Mouse (Mus musculus) testis, adult 2 months (tissue): Measurements from ENCODE around the gene Topors. TPM values are rescaled to one million over a fixed set of nuclear protein-coding genes. Genes with fewer than 3 reads are reported as not detected.

ENCODE experiments used
- H3K27ac ChIP-seq: fragments of 200-500 bp; 2 replicates; pipeline ENCODE4 v1.5.1; 2012; ENCODE audit warnings: low read depth, low read length; ENCODE audit not compliant: control insufficient read depth, insufficient read depth
- H3K27me3 ChIP-seq: fragments of 200-500 bp; 2 replicates; pipeline ENCODE4 v1.6.1; 2012; ENCODE audit warnings: mild to moderate bottlenecking, low read length, moderate library complexity; ENCODE audit not compliant: control insufficient read depth, insufficient read depth
- H3K36me3 ChIP-seq: fragments of 200-500 bp; 2 replicates; pipeline ENCODE4 v1.6.1; 2012; ENCODE audit warnings: mild to moderate bottlenecking, low read length; ENCODE audit not compliant: control insufficient read depth, insufficient read depth
- H3K4me1 ChIP-seq: fragments of 200-500 bp; 2 replicates; pipeline ENCODE4 v1.6.1; 2012; ENCODE audit warnings: low read length; ENCODE audit not compliant: control insufficient read depth, insufficient read depth
- H3K4me3 ChIP-seq: fragments of 200-500 bp; 2 replicates; pipeline ENCODE4 v1.5.1; 2012; ENCODE audit warnings: low read depth, mild to moderate bottlenecking, low read length, moderate library complexity, mixed read lengths; ENCODE audit not compliant: control insufficient read depth
- CTCF ChIP-seq: fragments of 200-500 bp; IDR thresholded peaks from 2 replicates; pipeline ENCODE4 v1.5.1; 2012; ENCODE audit warnings: low read depth, mild to moderate bottlenecking, inconsistent platforms, low read length, moderate library complexity; ENCODE audit not compliant: control insufficient read depth, insufficient read depth, insufficient replicate concordance
- POLR2A ChIP-seq: fragments of 200-500 bp; IDR thresholded peaks from 2 replicates; pipeline ENCODE4 v1.6.1; 2012; ENCODE audit warnings: low read depth, mild to moderate bottlenecking, inconsistent platforms, low read length, moderate library complexity; ENCODE audit not compliant: control insufficient read depth
- polyA plus RNA-seq: library from polyadenylated mRNA; depleted of rRNA; stranded (reverse); fragments of >200 nt; gene quantifications from 2 replicates; pipeline ENCODE4 v1.2.3, GENCODE M21; 2012

The Topors gene
- polyA plus RNA-seq, 1 experiment, result 13.9 TPM

- no peak for TF ChIP-seq POLR2A
- no peak for TF ChIP-seq CTCF
- H3K27ac ChIP-seq, result no peak overlapping the region
Observed at GRCm38 (mm10) chr4:40236829-40237228, 32.8 kb downstream of the Topors start.

GRCm38 (mm10) chr4:40234256-40234655, 35.4 kb downstream of the Topors start:
- Histone ChIP-seq H3K4me1 (peaks cover 4% of the 10 kb centered on the region; the same call in 1 of the 2 replicates), H3K27ac (no peak overlapping the region), H3K4me3 (no peak overlapping the region), H3K27me3 (no peaks in the 10 kb centered on the region), H3K36me3 (no peaks in the 10 kb centered on the region)
- no peak for TF ChIP-seq POLR2A
- no peak for TF ChIP-seq CTCF

More at GRCm38 (mm10) chr4:40236829-40237228, 32.8 kb downstream of the Topors start:
- Histone ChIP-seq H3K27me3 (no peaks in the 10 kb centered on the region), H3K4me3 (no peak overlapping the region), H3K4me1 (peaks cover 13% of the 10 kb centered on the region), H3K36me3 (no peaks in the 10 kb centered on the region)

- Histone ChIP-seq H3K4me3 (no peak overlapping the region), H3K36me3 (no peaks in the 10 kb centered on the region), H3K27ac (no peak overlapping the region), H3K27me3 (no peaks in the 10 kb centered on the region), H3K4me1 (no peaks in the 10 kb centered on the region)
- TF ChIP-seq POLR2A (no peak), CTCF (no peak)
Observed at GRCm38 (mm10) chr4:40233062-40233664, 36.5 kb downstream of the Topors start.

DNA sequence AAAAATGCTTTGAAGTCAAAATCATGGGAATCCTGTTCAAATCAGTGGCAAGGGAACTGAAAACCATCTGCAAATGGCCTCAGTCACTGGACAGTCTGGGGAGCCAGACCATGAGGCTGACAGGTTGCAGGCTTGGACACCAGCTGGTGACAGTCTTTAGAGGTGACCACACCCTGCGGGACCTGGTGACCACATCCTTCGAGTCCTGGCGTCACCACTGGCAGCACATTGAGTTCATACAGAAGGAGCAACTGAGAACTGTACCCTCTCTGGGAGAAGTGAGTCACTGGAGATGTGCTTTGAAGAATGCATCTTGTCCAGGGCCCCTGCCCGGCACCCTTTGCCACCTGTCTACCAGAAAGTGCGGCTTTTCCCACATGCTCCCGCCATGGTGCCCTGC, 39.9 kb downstream of the Topors start:
- H3K27me3 ChIP-seq, result no peaks in the 10 kb centered on the region
- TF ChIP-seq POLR2A, result no peak
- no peak overlapping the region for H3K27ac ChIP-seq
- H3K4me1 ChIP-seq, result peaks cover 2% of the 10 kb centered on the region; the same call in 1 of the 2 replicates
- H3K36me3 ChIP-seq, result no peaks in the 10 kb centered on the region
- H3K4me3 ChIP-seq, result no peak overlapping the region

GRCm38 (mm10) chr4:40227886-40228285, 41.8 kb downstream of the Topors start:
- Histone ChIP-seq H3K36me3 (no peaks in the 10 kb centered on the region), H3K27ac (no peak overlapping the region), H3K27me3 (no peaks in the 10 kb centered on the region), H3K4me1 (peaks cover 2% of the 10 kb centered on the region; the same call in 1 of the 2 replicates), H3K4me3 (no peak overlapping the region)
- no peak for TF ChIP-seq POLR2A
- no peak for TF ChIP-seq CTCF

- H3K27ac ChIP-seq, result no peak overlapping the region
- no peaks in the 10 kb centered on the region for H3K27me3 ChIP-seq
- no peaks in the 10 kb centered on the region for H3K36me3 ChIP-seq
- H3K4me1 ChIP-seq, result peaks cover 2% of the 10 kb centered on the region; the same call in 1 of the 2 replicates
- no peak overlapping the region for H3K4me3 ChIP-seq
- TF ChIP-seq POLR2A (no peak), CTCF (no peak)
Observed at GRCm38 (mm10) chr4:40227131-40227530, 42.5 kb downstream of the Topors start.

GRCm38 (mm10) chr4:40226095-40226494, 43.6 kb downstream of the Topors start:
- TF ChIP-seq CTCF, result no peak
- no peak for TF ChIP-seq POLR2A
- no peak overlapping the region for H3K4me3 ChIP-seq
- peaks cover 2% of the 10 kb centered on the region; the same call in 1 of the 2 replicates for H3K4me1 ChIP-seq
- H3K36me3 ChIP-seq, result no peaks in the 10 kb centered on the region
- no peaks in the 10 kb centered on the region for H3K27me3 ChIP-seq
- H3K27ac ChIP-seq, result no peak overlapping the region

DNA sequence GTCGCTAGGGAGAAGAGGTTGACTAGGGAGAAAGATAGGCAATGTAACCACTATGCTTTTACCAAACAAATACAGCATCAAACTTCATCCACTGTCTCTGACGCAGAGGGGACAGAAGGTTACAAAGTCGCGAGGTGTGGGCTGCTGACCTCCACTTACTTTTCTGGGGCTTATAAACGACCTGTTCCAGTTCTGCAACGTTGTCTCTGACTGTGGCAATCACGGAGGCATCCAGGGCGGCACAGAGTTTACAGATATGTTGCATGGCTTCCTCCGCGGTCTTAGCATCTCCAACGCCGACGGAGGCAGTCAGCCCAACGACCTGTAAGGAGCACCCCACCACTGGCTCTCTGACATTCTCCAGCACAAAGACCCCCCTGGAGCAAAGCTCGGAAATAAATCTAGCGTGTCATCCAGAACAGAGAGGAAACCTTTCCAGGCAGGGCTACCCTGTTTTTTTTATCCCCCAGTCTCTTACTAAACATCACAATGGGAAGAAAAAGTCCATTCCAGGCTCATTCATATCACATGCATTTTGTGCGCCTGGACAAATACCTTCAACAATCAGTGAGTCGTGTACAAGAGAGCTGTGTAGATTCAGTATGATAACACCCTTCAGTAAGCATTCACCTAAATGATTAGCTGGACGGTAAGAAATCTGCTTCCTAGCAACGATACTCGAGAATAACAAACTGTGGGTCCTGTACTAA, 47.6 kb downstream of the Topors start:
- Histone ChIP-seq H3K27me3 (no peaks in the 10 kb centered on the region), H3K4me1 (peaks cover 4% of the 10 kb centered on the region; the same call in 1 of the 2 replicates), H3K27ac (no peak overlapping the region), H3K36me3 (no peaks in the 10 kb centered on the region), H3K4me3 (no peak overlapping the region)
- TF ChIP-seq CTCF (no peak), POLR2A (no peak)
